Mouse (Mus musculus) limb, embryonic 14.5 days (tissue): Measurements from ENCODE around the gene Wtap. TPM values are rescaled to one million over a fixed set of nuclear protein-coding genes. Genes with fewer than 3 reads are reported as not detected.
"Not testable (repeated sequence)": the region's sequence is repeated elsewhere in the genome, so short reads cannot be mapped to it uniquely, and the experiment has no call there.

Source experiments
- ATAC-seq: fragments of 200-750 bp; cut with Nextera tagmentation; 2 replicates; pipeline ENCODE4 v1.8.0; 2017; ENCODE audit warnings: low read depth, moderate number of reproducible peaks, moderate TSS enrichment; ENCODE audit not compliant: low FRiP score
- DNase-seq: peaks from one replicate; pipeline ENCODE4 v3.0.0-alpha.2; 2015; ENCODE audit warnings: low spot score
- H3K27ac ChIP-seq: fragments of 300-500 bp; sonication (generic); replicated peaks from 2 replicates; pipeline ENCODE4 v1.5.1; 2014; ENCODE audit warnings: low read depth, mild to moderate bottlenecking, low read length, moderate library complexity, mixed read lengths
- H3K27me3 ChIP-seq: fragments of 300-500 bp; sonication (generic); 2 replicates; pipeline ENCODE4 v1.6.1; 2014; ENCODE audit warnings: low read length, mixed read lengths; ENCODE audit not compliant: control insufficient read depth, insufficient read depth
- H3K36me3 ChIP-seq: fragments of 300-500 bp; sonication (generic); 2 replicates; pipeline ENCODE4 v1.6.1; 2014; ENCODE audit warnings: mild to moderate bottlenecking, low read length, moderate library complexity, mixed read lengths; ENCODE audit not compliant: control insufficient read depth, insufficient read depth
- H3K4me1 ChIP-seq: fragments of 300-500 bp; sonication (generic); 2 replicates; pipeline ENCODE4 v1.6.1; 2014; ENCODE audit warnings: antibody characterized with exemption, low read length, mixed read lengths; ENCODE audit not compliant: control insufficient read depth, insufficient read depth
- H3K4me2 ChIP-seq: fragments of 300-500 bp; sonication (generic); replicated peaks from 2 replicates; pipeline ENCODE4 v1.6.1; 2014; ENCODE audit warnings: low read depth, mild to moderate bottlenecking, low read length, moderate library complexity; ENCODE audit not compliant: severe bottlenecking
- H3K4me3 ChIP-seq: fragments of 300-500 bp; sonication (generic); replicated peaks from 2 replicates; pipeline ENCODE4 v1.5.1; 2014; ENCODE audit warnings: low read length
- H3K9ac ChIP-seq: fragments of 300-500 bp; sonication (generic); 2 replicates; pipeline ENCODE4 v1.6.1; 2014; ENCODE audit warnings: mild to moderate bottlenecking, low read depth, low read length, moderate library complexity; ENCODE audit not compliant: severe bottlenecking
- H3K9me3 ChIP-seq: fragments of 300-500 bp; sonication (generic); 2 replicates; pipeline ENCODE4 v1.6.1; 2016; ENCODE audit warnings: low read length; ENCODE audit not compliant: control insufficient read depth
- POLR2A ChIP-seq: fragments of 200-500 bp; IDR thresholded peaks from 2 replicates; pipeline ENCODE4 v1.8.0; 2012; ENCODE audit warnings: inconsistent platforms, mild to moderate bottlenecking, moderate library complexity, borderline replicate concordance; ENCODE audit not compliant: insufficient read depth, insufficient read length; ENCODE audit errors: extremely low read depth
- WGBS: fragments of 180-500 bp; shearing (Covaris S2); extraction: QIAGEN DNeasy Blood & Tissue Kit; methylation state at CpG from one replicate; pipeline ENCODE4 v1.1.7; 2014; 5-methylcytosine and 5-hydroxymethylcytosine counted together
- polyA plus RNA-seq, 2 experiments: library from polyadenylated mRNA; depleted of rRNA in 1 of 2; stranded (reverse) in 1 of 2; unstranded in 1 of 2; fragments of >200 nt; fragmentation: Nextera tagmentation in 1 of 2; extraction: Ambion mirVana in 1 of 2; gene quantifications; 2 replicates each; pipeline versions ENCODE4 v1.2.1 to v1.2.3; 2012 to 2014

The Wtap gene
- polyA plus RNA-seq, 2 experiments: 86.1 to 135 TPM

- TF ChIP-seq POLR2A: no peak
- H3K4me1 ChIP-seq: 0 out of 2 replicates have a peak, but pooled peaks cover 3% of the 10 kb centered on the region
- DNase-seq: no peak
- peaks cover 37% of the 10 kb centered on the region for H3K36me3 ChIP-seq
- no peak overlapping the region for H3K4me3 ChIP-seq
- no peaks in the 10 kb centered on the region for H3K9me3 ChIP-seq
- ATAC-seq: no peak
- 75% methylated on average over 8 of the region's 8 CpGs for WGBS
- no peak overlapping the region for H3K27ac ChIP-seq
- H3K27me3 ChIP-seq: no peaks in the 10 kb centered on the region
- no peak overlapping the region for H3K4me2 ChIP-seq
- H3K9ac ChIP-seq: no peak overlapping the region
Measured at GRCm38 (mm10) chr17:12941543-12942260, 52.3 kb downstream of the Wtap start.

GRCm38 (mm10) chr17:12940151-12940805 is 53.7 kb downstream of the Wtap start, which contains the start of gene Acat3:
Gene Acat3, minus strand, starts transcription at chr17:12940600.
- 0 out of 2 replicates have a peak, but pooled peaks cover 3% of the 10 kb centered on the region for H3K4me1 ChIP-seq
- peaks cover 25% of the 10 kb centered on the region for H3K36me3 ChIP-seq
- TF ChIP-seq POLR2A: no peak
- no peak for DNase-seq
- WGBS: 12% methylated on average over 21 of the region's 27 CpGs
- H3K9me3 ChIP-seq: no peaks in the 10 kb centered on the region
- H3K9ac ChIP-seq: peak within 1 kb of the TSS; percentile 43; the same call in 1 of the 2 replicates
- ATAC-seq: peak; percentile 59
- H3K4me2 ChIP-seq: peak within 1 kb of the TSS; percentile 57
- H3K27me3 ChIP-seq: no peaks in the 10 kb centered on the region
- H3K4me3 ChIP-seq: peak within 1 kb of the TSS; percentile 26
- H3K27ac ChIP-seq: peak within 1 kb of the TSS; percentile 40

- 14% methylated on average over 1 of the region's 12 CpGs for WGBS
- peak overlapping the region; percentile 57 for H3K4me2 ChIP-seq
- H3K4me3 ChIP-seq: peak overlapping the region; percentile 26; the same call in 1 of the 2 replicates
- not testable (repeated sequence) for H3K27ac ChIP-seq, H3K4me1 ChIP-seq, DNase-seq, H3K9me3 ChIP-seq, H3K27me3 ChIP-seq, ATAC-seq
- peaks cover 18% of the 10 kb centered on the region for H3K36me3 ChIP-seq
- H3K9ac ChIP-seq: peak overlapping the region; percentile 43; the same call in 1 of the 2 replicates
Measured at GRCm38 (mm10) chr17:12939377-12940148, 54.4 kb downstream of the Wtap start.

- H3K9ac ChIP-seq: no peak overlapping the region
- peaks cover 7% of the 10 kb centered on the region for H3K36me3 ChIP-seq
- no peak for TF ChIP-seq POLR2A
- ATAC-seq (no peak), DNase-seq (no peak)
- H3K27ac ChIP-seq: no peak overlapping the region
- H3K9me3 ChIP-seq: no peaks in the 10 kb centered on the region
- H3K27me3 ChIP-seq: no peaks in the 10 kb centered on the region
- 0 out of 2 replicates have a peak, but pooled peaks cover 3% of the 10 kb centered on the region for H3K4me1 ChIP-seq
- 52% methylated on average over 2 of the region's 2 CpGs for WGBS
- H3K4me3 ChIP-seq: no peak overlapping the region
- no peak overlapping the region for H3K4me2 ChIP-seq
Measured at GRCm38 (mm10) chr17:12938077-12938476, 55.9 kb downstream of the Wtap start.

- DNase-seq: no peak
- Histone ChIP-seq H3K36me3 (peaks cover 2% of the 10 kb centered on the region; the same call in 1 of the 2 replicates), H3K9ac (no peak overlapping the region), H3K4me1 (0 out of 2 replicates have a peak, but pooled peaks cover 3% of the 10 kb centered on the region), H3K4me2 (no peak overlapping the region), H3K27ac (no peak overlapping the region), H3K27me3 (no peaks in the 10 kb centered on the region), H3K4me3 (no peak overlapping the region), H3K9me3 (no peaks in the 10 kb centered on the region)
- WGBS: 77% methylated on average over 2 of the region's 2 CpGs
- no peak for TF ChIP-seq POLR2A
- ATAC-seq: no peak
Measured at GRCm38 (mm10) chr17:12937412-12937970, 56.5 kb downstream of the Wtap start.
